Mouse (Mus musculus): ENCODE measurements around the gene Pdia5. TPM values are rescaled to one million over a fixed set of nuclear protein-coding genes. Genes with fewer than 3 reads are reported as not detected.

Gene Pdia5
- total and polyA plus RNA-seq, 3 experiments = not detected

DNA sequence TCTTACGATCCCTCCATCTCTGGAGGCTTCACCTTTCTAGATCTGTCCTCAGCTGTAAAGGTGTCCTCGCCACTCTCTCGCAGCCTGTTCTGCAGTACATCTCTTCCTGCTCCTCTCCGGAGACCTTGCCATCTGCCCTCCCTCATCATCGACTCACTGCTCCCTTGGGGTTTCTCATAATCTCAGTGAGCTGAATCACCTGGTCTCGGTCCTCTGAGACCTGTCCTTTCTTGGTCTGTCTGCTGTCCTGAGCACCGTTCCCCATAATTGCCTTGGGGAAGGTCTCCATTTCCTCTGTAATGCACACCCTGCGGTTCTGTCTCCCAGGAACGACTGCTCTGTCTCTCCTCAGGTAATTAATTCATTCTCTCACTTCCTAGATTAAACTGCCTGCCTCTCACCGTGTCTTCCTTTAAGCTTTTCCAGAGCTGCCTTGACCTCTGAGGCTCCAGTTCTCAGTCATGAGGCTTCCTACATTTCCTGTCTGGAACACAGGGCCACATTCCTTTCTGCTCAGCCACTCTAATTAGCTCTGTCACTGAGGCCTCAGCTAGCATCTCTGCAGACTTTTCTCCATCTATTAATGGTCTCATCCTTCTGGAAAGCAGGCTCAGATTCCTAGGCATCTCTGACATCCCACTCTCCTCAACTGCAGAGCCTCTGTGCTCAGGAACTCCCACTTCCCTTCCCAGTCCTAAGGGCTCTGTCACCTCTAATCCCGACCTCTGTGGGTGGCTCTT, 18.8 kb upstream of the Pdia5 start:
- H3K27ac ChIP-seq (ENCODE audit: insufficient read depth, low read depth) = no peak overlapping the region
- no peak overlapping the region for H3K4me3 ChIP-seq (replicated peaks in 1 of 3; ENCODE audit: low read depth in 2 of 3, low read length in 2 of 3, poor library complexity in 1 of 3)
- peaks cover 85% of the 10 kb centered on the region for H3K27me3 ChIP-seq (replicated peaks)
- H3K4me1 ChIP-seq (ENCODE audit: control insufficient read depth in 1 of 2, insufficient read depth in 2 of 2) = no peaks in the 10 kb centered on the region
- H3K9me3 ChIP-seq (replicated peaks; ENCODE audit: low read length) = peaks cover 11% of the 10 kb centered on the region
- DNase-seq (ENCODE audit: extremely low read depth) = no peak
- in situ Hi-C loops (cut with MboI; ENCODE audit: low pct_ligation_motif_present, low pct_unique_long_range_greater_than_20kb, low sequenced_read_pairs) = no loop called here
- no peaks in the 10 kb centered on the region for H3K79me2 ChIP-seq (replicated peaks; ENCODE audit: control insufficient read depth, extremely low read depth, insufficient read depth, poor library complexity, severe bottlenecking)
- H3K9ac ChIP-seq (ENCODE audit: insufficient read depth, low read depth) = no peak overlapping the region
- dilution Hi-C loops (cut with MboI; ENCODE audit: extremely low pct_ligation_motif_present, extremely low pct_unique_long_range_greater_than_20kb, low sequenced_read_pairs) = no loop called here
- H3K4me2 ChIP-seq (ENCODE audit: insufficient read depth, low read depth, poor library complexity, severe bottlenecking) = no peak overlapping the region
- H3K36me3 ChIP-seq (replicated peaks in 1 of 2; ENCODE audit: control insufficient read depth in 1 of 2, insufficient read depth in 1 of 2, low read length in 1 of 2) = no peaks in the 10 kb centered on the region
- no peak for TF ChIP-seq POLR2AphosphoS2 (IDR thresholded peaks at IDR 0.05; ENCODE audit: low read depth, low read length)
- TF ChIP-seq NRF1 (IDR thresholded peaks at IDR 0.05; ENCODE audit: low read depth, low read length) = no peak
- TF ChIP-seq USF2 (conservative IDR thresholded peaks at IDR 0.05; ENCODE audit: low read depth, low read length) = no peak
- no peak for TF ChIP-seq NELFE (IDR thresholded peaks at IDR 0.05; ENCODE audit: low read depth, low read length)
- TF ChIP-seq MAZ (IDR thresholded peaks at IDR 0.05; ENCODE audit: low read depth, low read length) = no peak
- TF ChIP-seq BHLHE40 (IDR thresholded peaks at IDR 0.05; ENCODE audit: low read depth, low read length) = no peak
- TF ChIP-seq SIN3A (IDR thresholded peaks at IDR 0.05; ENCODE audit: low read length) = no peak
- no peak for TF ChIP-seq TCF12 (IDR thresholded peaks at IDR 0.05; ENCODE audit: low read depth, low read length)
- no peak for TF ChIP-seq GABPA (IDR thresholded peaks at IDR 0.05; ENCODE audit: insufficient replicate concordance, low read depth, low read length)
- TF ChIP-seq MAFK (IDR thresholded peaks at IDR 0.05; ENCODE audit: insufficient replicate concordance, low read length) = no peak
- TF ChIP-seq CTCF (conservative IDR thresholded peaks at IDR 0.05 in 1 of 2, IDR thresholded peaks at IDR 0.05 in 1 of 2; ENCODE audit: low read depth in 2 of 2, low read length in 2 of 2) = no peak
- TF ChIP-seq JUND (conservative IDR thresholded peaks at IDR 0.05; ENCODE audit: low read depth, low read length) = no peak
- TF ChIP-seq RCOR1 (conservative IDR thresholded peaks at IDR 0.05; ENCODE audit: low read depth, low read length) = no peak
- no peak for TF ChIP-seq MAX (IDR thresholded peaks at IDR 0.05; ENCODE audit: low read length)
- TF ChIP-seq MEF2A (IDR thresholded peaks at IDR 0.05; ENCODE audit: borderline replicate concordance, low read depth, low read length) = no peak
- TF ChIP-seq CHD2 (IDR thresholded peaks at IDR 0.05; ENCODE audit: low read length) = no peak
- TF ChIP-seq USF1 (IDR thresholded peaks at IDR 0.05; ENCODE audit: low read depth, low read length) = no peak
- TF ChIP-seq ZKSCAN1 (IDR thresholded peaks at IDR 0.05; ENCODE audit: borderline replicate concordance, low read depth, low read length) = no peak

DNA sequence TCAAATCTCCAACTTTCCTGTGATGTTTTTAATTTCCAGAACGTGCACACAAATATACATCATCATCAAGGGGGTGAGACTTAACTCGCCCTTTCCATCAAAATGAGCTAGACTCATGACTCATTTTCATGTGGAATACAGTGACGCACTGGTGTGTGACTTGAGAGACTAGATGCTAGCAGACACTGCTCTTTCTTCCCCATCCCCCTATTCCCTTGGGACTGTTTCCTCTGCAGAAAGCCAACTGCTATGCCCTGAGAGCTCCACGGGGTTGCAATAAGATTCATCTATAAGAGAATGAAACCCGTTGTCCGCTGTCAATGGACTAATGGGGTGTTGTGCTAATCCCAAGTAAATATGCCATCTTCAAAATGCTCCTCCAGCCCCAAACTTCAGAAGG, 17.9 kb upstream of the Pdia5 start:
- Histone ChIP-seq H3K79me2 (replicated peaks; ENCODE audit: control insufficient read depth, extremely low read depth, insufficient read depth, poor library complexity, severe bottlenecking) (no peaks in the 10 kb centered on the region), H3K27me3 (replicated peaks) (peaks cover 85% of the 10 kb centered on the region), H3K9ac (ENCODE audit: insufficient read depth, low read depth) (no peak overlapping the region), H3K27ac (ENCODE audit: insufficient read depth, low read depth) (no peak overlapping the region), H3K9me3 (replicated peaks; ENCODE audit: low read length) (peaks cover 18% of the 10 kb centered on the region), H3K4me3 (replicated peaks in 1 of 3; ENCODE audit: low read depth in 2 of 3, low read length in 2 of 3, poor library complexity in 1 of 3) (no peak overlapping the region), H3K4me2 (ENCODE audit: insufficient read depth, low read depth, poor library complexity, severe bottlenecking) (no peak overlapping the region), H3K4me1 (ENCODE audit: control insufficient read depth in 1 of 2, insufficient read depth in 2 of 2) (no peaks in the 10 kb centered on the region), H3K36me3 (replicated peaks in 1 of 2; ENCODE audit: control insufficient read depth in 1 of 2, insufficient read depth in 1 of 2, low read length in 1 of 2) (no peaks in the 10 kb centered on the region)
- TF ChIP-seq E2F4 (IDR thresholded peaks at IDR 0.05; ENCODE audit: insufficient replicate concordance, low read depth, low read length) = no peak
- no peak for TF ChIP-seq CTCF (conservative IDR thresholded peaks at IDR 0.05 in 1 of 2, IDR thresholded peaks at IDR 0.05 in 1 of 2; ENCODE audit: low read depth in 2 of 2, low read length in 2 of 2)
- no peak for TF ChIP-seq MAX (IDR thresholded peaks at IDR 0.05; ENCODE audit: low read length)
- dilution Hi-C loops (cut with MboI; ENCODE audit: extremely low pct_ligation_motif_present, extremely low pct_unique_long_range_greater_than_20kb, low sequenced_read_pairs) = no loop called here
- DNase-seq (ENCODE audit: extremely low read depth) = peak; percentile 12
- in situ Hi-C loops (cut with MboI; ENCODE audit: low pct_ligation_motif_present, low pct_unique_long_range_greater_than_20kb, low sequenced_read_pairs) = no loop called here

Measured in CH12.LX (cell line).